Mouse (Mus musculus) gastrocnemius, adult 2 months (tissue): ENCODE data around the gene Pym1. TPM values are rescaled to one million over a fixed set of nuclear protein-coding genes. Genes with fewer than 3 reads are reported as not detected.
"Not testable (repeated sequence)": the region's sequence is repeated elsewhere in the genome, so short reads cannot be mapped to it uniquely, and the experiment has no call there.

Source experiments
- DNase-seq: peaks from one replicate; pipeline ENCODE4 v3.0.0; 2022
- H3K27ac ChIP-seq: fragments of 200-600 bp; 2 replicates; pipeline ENCODE4 v1.8.1; 2022; ENCODE audit warnings: mild to moderate bottlenecking
- H3K4me3 ChIP-seq: fragments of 200-600 bp; 2 replicates; pipeline ENCODE4 v1.8.1; 2022; ENCODE audit warnings: mild to moderate bottlenecking, moderate library complexity
- CTCF ChIP-seq: fragments of 200-600 bp; IDR thresholded peaks from 2 replicates; pipeline ENCODE4 v1.8.1; 2022; ENCODE audit warnings: antibody characterized with exemption, mild to moderate bottlenecking, moderate library complexity
- intact Hi-C: fragments of 180-260 bp; cut with DNase I; formaldehyde crosslinking; loops from one replicate; pipeline ENCODE4 v1.15.1; 2025
- long read RNA-seq, 2 experiments: library from polyadenylated mRNA; stranded (forward); transcript quantifications; one replicate each; pipeline ENCODE4 v2.0.0; 2021
- total RNA-seq, 2 experiments: library from RNA; stranded (reverse); gene quantifications; 2 replicates each; pipeline ENCODE4 v1.2.3; 2021

Pym1 gene
- 10 to 100 TPM in 1 of 2 experiments, 1 to 10 TPM in 1; 9.9 to 11.8 TPM for total RNA-seq
- long read RNA-seq, experiment 1, partial matches to known transcripts, result 1 of 5 reads
- long read RNA-seq, experiment 1, other reads (novel, unspliced or antisense), result 0 of 5 reads
- long read RNA-seq, experiment 2, partial matches to known transcripts, result 0 of 5 reads
- long read RNA-seq, experiment 2, other reads (novel, unspliced or antisense), result 0 of 5 reads

DNA sequence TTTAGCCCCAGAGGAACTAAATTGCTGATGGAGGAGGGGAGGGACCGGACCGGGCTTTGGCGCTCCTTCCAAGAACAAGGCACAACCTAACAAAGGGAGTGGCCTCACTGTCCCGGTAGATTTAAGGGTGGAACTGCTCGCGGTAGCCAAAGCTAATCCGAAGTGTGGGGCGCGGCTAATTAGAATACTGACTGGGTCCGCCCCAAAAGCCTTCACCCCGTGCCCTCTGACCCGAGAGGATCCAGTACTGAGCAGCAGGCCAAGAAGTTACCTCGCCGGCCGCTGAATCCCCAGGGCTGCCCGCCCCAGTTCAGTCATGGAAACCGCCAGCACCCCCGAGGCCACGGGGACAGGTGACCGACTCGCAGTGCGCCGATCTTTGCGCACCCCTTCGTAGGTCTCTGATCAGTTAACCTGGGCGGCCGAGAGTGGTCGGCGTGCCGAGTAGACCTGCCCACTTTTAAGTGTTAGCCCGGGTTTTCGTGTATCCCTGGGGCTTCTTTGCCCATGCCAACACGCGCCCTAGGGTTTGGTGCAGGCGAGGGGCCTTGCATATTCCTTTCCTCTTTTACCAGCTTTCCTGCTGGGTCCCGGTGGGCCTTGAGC is at the start of gene Pym1:
Pym1 (plus strand) TSS at position 244 of the 606 bp plus-strand sequence.
- no peak for TF ChIP-seq CTCF
- Histone ChIP-seq H3K4me3 (peak within 1 kb of the TSS; percentile 84), H3K27ac (peak within 1 kb of the TSS; percentile 96)
- DNase-seq, result peak; percentile 87
- intact Hi-C loops, result loop anchor here (2.0 kb wide), 1 partner anchor 57 kb away; the partner anchor contains the start of genes Dnajc14 and Tmem198b

DNA sequence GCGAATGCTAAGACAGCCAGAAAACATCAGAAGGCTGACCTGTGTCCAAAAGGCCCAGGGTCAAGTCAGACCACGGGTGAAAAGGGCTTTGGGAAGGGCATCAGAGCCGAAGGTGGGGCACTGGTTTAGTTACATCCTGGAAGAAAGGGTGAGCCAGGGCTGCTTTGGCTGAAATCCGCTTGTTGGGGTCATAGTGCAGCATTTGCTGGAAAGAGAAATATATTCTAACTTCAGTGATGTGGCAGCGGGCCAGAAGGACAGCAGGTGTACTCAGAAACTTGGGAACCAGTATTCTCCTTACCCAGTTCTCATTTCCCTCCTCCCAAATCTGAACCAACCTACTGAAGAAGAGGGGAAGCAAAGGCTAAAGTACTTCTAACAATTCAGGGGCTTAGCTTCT is 48.7 kb upstream of the Pym1 start:
- intact Hi-C loops, result no loop called here
- DNase-seq, result no peak
- no peak overlapping the region for H3K4me3 ChIP-seq
- H3K27ac ChIP-seq, result no peak overlapping the region
- TF ChIP-seq CTCF, result no peak

DNA sequence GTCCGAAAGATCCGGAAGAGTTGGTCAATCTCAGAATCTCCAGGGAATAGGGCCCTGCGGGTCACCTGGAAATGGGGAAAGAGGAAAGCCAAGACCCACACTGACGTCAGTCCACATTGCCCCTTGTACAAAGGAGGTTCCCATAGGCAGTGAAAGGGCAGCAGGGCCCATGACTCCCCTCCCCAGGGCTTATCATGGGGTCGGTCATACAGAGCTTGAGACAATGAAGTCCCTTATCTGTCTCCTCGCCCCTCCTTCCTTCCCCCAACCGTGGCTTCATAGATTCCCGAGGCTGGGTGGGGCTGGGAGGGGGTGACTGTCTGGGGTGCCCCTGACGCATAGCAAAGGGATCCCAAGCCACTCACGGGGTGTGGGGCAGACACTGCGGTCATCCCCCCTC is 48.1 kb upstream of the Pym1 start:
- Histone ChIP-seq H3K27ac (no peak overlapping the region), H3K4me3 (no peak overlapping the region)
- TF ChIP-seq CTCF, result no peak
- no peak for DNase-seq
- intact Hi-C loops, result no loop called here

DNA sequence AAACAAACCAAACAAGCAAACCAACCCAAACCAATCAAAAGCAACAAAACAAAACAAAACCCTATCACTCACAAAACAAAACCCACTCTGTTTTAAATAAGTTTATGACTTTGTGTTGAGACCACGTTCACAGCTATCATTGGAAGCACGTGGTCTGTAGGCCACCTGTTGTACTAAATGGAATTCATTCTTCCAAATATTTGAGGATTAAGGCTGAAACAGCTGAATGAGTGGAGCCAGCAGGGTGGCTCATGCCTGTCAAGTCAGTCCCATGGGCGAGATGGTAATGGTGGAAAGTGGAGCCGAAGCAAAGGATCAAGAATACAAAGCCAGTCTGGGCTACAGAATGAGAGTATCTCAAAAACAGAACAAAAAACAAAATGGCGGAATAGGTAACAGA is 47.0 kb upstream of the Pym1 start:
- H3K4me3 ChIP-seq, result no peak overlapping the region
- intact Hi-C loops, result no loop called here
- no peak overlapping the region for H3K27ac ChIP-seq
- DNase-seq, result no peak
- TF ChIP-seq CTCF, result no peak

DNA sequence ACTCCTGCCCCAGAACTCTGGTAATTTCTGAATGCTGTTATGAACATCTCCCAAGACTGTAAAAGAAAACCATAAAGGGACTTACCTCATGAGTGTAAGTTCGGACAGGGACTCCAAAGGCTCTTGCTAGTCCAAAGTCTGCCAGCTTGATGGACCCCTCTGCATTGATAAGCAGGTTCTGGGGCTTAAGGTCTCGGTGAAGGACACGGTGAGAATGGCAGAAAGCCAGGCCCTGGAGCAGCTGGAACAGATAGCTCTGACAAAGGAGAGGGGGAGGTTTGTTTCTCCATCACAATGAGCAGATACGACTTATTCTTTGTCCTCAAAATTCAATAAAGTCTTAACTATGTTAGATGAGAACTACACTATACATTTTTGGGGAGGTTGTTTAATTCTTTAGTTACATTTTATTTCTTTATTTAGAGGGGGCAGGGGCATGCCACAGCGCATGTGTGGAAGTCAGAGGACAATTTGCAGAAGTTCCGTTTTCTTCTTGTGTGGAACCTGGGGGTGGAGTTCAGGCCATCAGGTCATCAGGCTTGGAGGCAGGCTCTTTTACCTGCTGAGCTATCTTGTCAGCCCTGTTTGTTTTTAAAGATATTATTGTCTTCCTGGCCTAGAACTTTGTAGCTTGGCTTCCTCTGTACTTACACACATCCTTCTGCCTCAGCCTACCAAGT is 45.2 kb upstream of the Pym1 start:
- intact Hi-C loops, result no loop called here
- H3K27ac ChIP-seq, result no peak overlapping the region
- no peak for TF ChIP-seq CTCF
- no peak for DNase-seq
- H3K4me3 ChIP-seq, result no peak overlapping the region

DNA sequence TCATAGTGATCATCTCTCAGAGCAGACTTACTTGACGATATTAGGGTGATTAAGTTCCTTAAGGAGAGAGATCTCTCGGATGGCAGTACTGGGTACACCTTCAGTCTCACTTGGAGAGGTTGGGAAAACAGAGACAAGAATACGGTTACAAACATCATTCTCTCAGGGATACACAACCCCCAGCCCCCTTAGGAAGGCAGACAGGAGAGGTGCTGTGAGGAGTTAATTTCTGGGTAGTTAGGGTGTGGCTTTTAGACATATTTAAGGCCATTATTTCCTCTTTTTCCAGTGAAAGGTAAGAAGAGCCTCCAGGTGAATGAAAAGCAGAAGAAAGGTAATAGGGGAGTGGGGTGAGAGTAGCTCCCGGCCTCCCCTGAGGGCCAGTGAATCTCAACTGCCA is 43.8 kb upstream of the Pym1 start, which contains the start of gene Pmel:
Pmel (plus strand) TSS at position 301 of the 400 bp plus-strand sequence.
- Histone ChIP-seq H3K4me3 (peak within 1 kb of the TSS; percentile 90), H3K27ac (peak within 1 kb of the TSS; percentile 93)
- TF ChIP-seq CTCF, result no peak
- intact Hi-C loops, result loop anchor here (2.0 kb wide), 1 partner anchor 39 kb away; no protein-coding TSS in a partner anchor
- DNase-seq, result no peak

DNA sequence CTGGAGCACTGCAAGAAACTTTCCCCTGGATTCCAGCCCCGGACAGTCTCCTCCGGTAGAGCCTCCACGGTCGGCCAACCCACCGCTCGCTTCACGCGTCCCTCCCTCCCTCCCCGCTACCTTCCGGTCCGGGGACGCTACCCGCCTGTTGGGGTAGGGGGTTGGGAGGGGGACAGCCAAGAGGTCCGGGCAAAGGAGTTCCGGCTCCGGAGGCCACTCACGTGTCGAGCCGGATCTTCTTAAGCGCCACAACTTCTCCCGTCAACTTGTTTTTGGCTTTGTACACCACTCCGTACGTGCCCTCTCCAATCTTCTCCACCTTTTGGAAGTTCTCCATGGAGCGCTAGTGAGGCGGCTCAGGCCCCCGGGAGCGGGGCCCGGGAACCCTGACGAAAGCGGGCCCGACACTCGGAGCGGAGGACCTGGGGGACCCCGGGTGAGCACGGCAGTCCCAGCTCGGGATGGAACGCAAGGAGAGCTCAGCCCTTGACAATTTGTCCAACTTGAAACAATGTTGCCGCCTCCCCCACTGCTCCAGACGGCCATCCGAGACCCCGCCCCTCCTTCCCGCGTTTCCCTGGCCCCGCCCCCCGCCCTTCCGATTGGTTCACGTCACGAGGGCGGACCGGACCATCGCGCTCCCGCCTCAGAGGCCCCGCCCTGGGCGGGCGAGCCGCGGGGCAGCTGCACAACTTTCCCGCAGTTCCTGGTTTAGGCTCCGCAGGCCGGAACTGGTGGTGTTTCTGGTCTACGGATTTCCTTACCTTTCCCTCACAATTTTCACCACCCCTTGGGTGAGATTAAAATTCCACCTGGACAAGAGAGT is 43.0 kb upstream of the Pym1 start, which contains the start of gene Cdk2:
Cdk2 (minus strand) TSS at position 541 of the 826 bp plus-strand sequence.
- intact Hi-C loops, result loop anchor here (2.0 kb wide), 1 partner anchor 38 kb away; no protein-coding TSS in a partner anchor
- peak within 1 kb of the TSS; percentile 90 for H3K4me3 ChIP-seq
- TF ChIP-seq CTCF, result no peak
- DNase-seq, result peak; percentile 96
- peak within 1 kb of the TSS; percentile 93 for H3K27ac ChIP-seq

DNA sequence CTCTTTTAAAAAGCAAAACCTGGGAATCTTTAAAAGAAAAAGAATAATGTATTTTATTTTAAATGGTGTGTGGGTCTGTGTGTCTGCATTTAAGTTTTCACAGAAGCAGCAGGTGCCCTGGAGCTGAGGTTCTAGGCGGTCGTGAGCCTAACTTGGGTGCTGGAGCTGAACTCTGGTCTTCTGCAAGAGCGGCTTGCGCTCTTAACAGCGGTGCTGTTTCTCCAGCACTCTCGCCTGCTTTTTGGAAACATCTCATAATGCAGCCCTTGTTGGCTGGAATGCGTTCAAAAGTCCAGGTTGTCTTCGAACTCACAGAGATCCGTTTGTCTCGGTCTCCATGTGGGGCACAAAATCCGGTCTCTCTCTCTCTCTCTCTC is 42.4 kb upstream of the Pym1 start:
- Histone ChIP-seq H3K4me3 (peak overlapping the region; percentile 90), H3K27ac (peak overlapping the region; percentile 93)
- DNase-seq, result peak; percentile 30
- TF ChIP-seq CTCF, result no peak
- intact Hi-C loops, result loop anchor here (2.0 kb wide), 1 partner anchor 37 kb away; no protein-coding TSS in a partner anchor

DNA sequence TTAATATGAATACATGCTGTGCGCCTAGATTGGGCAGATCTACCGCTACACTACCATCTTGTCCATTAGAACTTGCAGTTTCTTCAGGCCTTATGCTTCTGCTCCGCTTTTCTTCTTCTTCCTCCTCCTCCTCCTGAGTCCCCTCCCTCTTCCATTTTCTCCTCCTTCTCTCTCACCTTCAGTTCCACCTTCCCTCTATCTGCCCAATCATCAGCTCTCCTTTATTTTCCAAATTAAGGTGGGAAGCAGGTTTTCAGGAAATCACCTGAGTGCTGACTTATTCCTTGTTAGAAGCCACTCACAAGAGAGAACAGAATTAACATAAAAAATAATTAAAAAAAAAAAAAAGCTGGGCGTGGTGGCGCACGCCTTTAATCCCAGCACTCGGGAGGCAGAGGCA is 36.4 kb upstream of the Pym1 start:
- intact Hi-C loops, H3K4me3 ChIP-seq, DNase-seq, H3K27ac ChIP-seq: not testable (repeated sequence)

DNA sequence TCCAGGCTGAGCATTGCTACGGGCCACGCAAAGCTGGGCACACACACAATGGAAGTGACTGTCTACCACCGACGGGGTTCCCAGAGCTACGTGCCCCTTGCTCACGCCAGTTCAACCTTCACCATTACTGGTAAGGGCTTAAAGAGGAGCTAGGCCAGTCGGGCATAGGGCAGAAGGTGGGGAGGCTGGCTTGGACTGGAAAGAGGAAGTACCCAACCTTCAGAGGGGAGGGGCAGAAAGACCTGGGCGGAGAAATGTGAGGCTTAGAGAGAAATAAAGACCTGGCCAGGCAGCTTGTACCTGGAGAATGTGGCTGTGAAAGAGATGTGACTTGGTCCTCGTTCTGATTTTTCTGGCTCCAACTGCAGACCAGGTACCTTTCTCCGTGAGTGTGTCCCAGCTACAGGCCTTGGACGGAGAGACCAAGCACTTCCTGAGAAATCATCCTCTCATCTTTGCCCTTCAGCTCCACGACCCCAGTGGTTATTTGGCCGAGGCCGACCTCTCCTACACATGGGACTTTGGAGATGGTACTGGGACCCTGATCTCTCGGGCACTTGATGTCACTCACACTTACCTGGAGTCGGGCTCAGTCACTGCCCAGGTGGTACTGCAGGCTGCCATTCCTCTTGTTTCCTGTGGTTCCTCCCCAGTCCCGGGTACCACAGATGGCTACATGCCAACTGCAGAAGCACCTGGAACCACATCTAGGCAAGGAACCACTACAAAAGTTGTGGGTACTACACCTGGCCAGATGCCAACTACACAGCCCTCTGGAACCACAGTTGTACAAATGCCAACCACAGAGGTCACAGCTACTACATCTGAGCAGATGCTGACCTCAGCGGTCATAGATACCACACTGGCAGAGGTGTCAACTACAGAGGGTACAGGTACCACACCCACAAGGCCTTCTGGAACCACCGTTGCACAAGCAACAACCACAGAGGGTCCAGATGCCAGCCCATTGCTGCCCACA is 31.8 kb upstream of the Pym1 start:
- intact Hi-C loops, result no loop called here

DNA sequence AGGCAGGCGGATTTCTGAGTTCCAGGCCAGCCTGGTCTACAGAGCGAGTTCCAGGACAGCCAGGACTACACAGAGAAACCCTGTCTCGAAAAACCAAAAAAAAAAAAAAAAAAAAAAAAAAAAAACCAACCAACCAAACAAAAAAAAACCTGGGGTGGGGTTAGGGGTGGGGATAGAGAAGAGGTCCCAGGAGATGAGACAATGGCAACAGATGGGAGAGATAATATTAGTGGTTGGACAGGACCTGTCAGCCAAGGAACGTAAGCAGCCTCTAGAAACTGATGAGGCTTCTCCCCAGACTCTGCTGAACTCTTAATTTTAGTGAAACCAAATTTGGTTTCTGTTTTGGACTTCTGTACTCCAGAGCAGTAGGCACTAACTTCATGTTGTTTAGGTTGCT is 22.2 kb upstream of the Pym1 start:
- H3K4me3 ChIP-seq, H3K27ac ChIP-seq, DNase-seq, intact Hi-C loops: not testable (repeated sequence)

More for the DNA sequence above, 31.8 kb upstream of the Pym1 start:
- Histone ChIP-seq H3K4me3 (no peak overlapping the region), H3K27ac (no peak overlapping the region)
- TF ChIP-seq CTCF, result no peak
- DNase-seq, result no peak
